Mouse (Mus musculus) layer of hippocampus, adult 2 months (tissue): ENCODE measurements around the gene Tshz2. TPM values are rescaled to one million over a fixed set of nuclear protein-coding genes. Genes with fewer than 3 reads are reported as not detected.
"Not testable (repeated sequence)": the region's sequence is repeated elsewhere in the genome, so short reads cannot be mapped to it uniquely, and the experiment has no call there.

Source experiments
- DNase-seq, 2 experiments: peaks; one replicate each; pipeline ENCODE4 v3.0.0; 2022; ENCODE audit warnings: low spot score in 2 of 2
- H3K27ac ChIP-seq: fragments of 200-600 bp; 2 replicates; pipeline ENCODE4 v1.8.1; 2022
- H3K4me3 ChIP-seq: fragments of 200-600 bp; 2 replicates; pipeline ENCODE4 v1.8.1; 2022; ENCODE audit warnings: mild to moderate bottlenecking
- CTCF ChIP-seq: fragments of 200-600 bp; conservative IDR thresholded peaks from 2 replicates; pipeline ENCODE4 v1.8.1; 2022; ENCODE audit warnings: antibody characterized with exemption, mild to moderate bottlenecking, moderate library complexity
- total RNA-seq, 2 experiments: library from RNA; stranded (reverse); gene quantifications; 2 replicates each; pipeline ENCODE4 v1.2.3; 2021

The Tshz2 gene
- total RNA-seq, 2 experiments from 2014 or later, result 25.1 to 33.5 TPM

GRCm38 (mm10) chr2:169832184-169832583, 199.4 kb downstream of the Tshz2 start:
- TF ChIP-seq CTCF, result no peak
- no peak overlapping the region for H3K4me3 ChIP-seq
- no peak overlapping the region for H3K27ac ChIP-seq
- DNase-seq, result no peak

GRCm38 (mm10) chr2:169833638-169834037, 200.8 kb downstream of the Tshz2 start:
- Histone ChIP-seq H3K27ac (no peak overlapping the region), H3K4me3 (no peak overlapping the region)
- DNase-seq, result no peak
- no peak for TF ChIP-seq CTCF

DNA sequence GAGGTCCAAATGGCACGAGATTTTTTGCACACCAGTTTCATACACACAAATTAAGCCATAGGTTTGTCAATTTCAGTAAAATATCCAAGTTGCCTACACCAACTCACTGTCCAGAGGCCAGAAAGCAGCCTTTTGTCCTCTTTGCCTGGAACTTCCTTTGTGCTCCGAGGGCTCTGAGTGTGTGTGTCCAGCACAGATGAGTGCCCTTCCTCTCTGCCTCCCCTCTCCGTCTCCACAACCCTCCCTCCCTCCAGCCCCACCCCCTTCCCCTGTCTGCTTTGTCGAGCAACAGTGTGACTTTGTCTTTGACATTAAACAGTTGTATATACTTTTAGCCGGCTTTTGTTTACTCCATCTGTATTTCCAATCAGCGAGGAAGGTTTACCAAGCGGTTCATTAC, 201.8 kb downstream of the Tshz2 start:
- no peak overlapping the region for H3K4me3 ChIP-seq
- no peak for DNase-seq
- TF ChIP-seq CTCF, result no peak
- no peak overlapping the region for H3K27ac ChIP-seq

GRCm38 (mm10) chr2:169837031-169837605, 204.3 kb downstream of the Tshz2 start:
- no peak overlapping the region for H3K27ac ChIP-seq
- no peak for DNase-seq
- no peak overlapping the region for H3K4me3 ChIP-seq
- TF ChIP-seq CTCF, result no peak

DNA sequence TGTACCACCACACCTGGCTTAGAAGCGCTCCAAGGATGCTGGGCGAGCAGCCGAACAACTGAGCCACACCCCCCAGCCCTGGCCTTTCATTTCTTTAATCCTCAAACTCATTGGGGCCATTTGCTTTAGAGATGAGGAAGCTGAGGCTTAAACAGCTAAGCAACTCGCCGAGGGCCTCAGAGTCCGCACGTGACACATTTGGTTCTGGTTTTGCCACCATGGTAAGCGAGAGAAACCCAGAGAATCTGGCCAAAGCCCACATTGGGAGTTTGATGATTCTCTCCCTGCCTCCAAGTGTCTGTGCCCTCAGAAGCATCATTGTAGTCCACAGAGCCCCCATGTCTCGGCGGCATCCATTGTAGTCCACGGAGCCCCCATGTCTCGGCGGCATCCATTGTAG, 205.7 kb downstream of the Tshz2 start:
- no peak for TF ChIP-seq CTCF
- Histone ChIP-seq H3K4me3 (no peak overlapping the region), H3K27ac (no peak overlapping the region)
- no peak for DNase-seq

DNA sequence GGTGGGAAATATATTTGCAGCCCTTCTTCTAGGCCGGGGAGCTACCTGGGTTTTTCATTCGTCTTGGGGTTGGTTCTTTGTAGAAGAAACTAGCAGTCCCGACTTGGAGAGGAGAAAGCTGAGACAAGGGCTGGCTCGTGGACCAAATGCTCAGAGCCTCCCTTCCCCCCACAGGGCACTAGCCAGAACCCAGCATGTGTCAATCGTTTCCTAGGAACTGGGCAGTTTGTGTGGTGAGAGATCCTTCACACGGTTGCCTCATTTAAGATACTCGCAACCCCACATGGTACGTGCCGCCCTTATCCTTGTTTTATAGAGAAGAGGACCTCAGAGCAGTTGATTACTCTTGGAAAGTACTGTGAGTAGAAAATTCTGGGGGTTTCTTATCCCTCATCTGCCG, 208.6 kb downstream of the Tshz2 start:
- no peak for TF ChIP-seq CTCF
- no peak for DNase-seq
- no peak overlapping the region for H3K27ac ChIP-seq
- H3K4me3 ChIP-seq, result no peak overlapping the region

GRCm38 (mm10) chr2:169842494-169842893, 209.7 kb downstream of the Tshz2 start:
- DNase-seq, result no peak
- Histone ChIP-seq H3K4me3 (no peak overlapping the region), H3K27ac (no peak overlapping the region)
- peak; percentile 36 for TF ChIP-seq CTCF

DNA sequence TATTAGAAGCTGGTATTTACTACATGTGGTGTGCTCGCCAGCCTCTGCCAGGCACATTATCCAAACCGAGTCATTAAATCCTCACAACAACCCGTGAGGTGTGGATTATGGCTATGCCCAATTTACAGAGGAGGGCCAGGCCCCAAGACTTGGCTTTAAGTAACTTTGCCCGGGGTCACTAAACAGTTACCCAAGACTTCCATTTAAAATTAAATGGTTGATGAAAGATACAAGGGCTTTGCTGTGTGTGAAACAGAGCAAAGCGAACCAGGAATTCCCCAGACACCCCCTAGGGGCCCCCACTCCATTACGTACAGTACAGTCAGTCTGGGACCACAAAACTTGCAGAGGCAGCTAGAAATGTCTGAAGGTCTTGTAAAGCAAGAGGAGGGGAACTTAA, 210.7 kb downstream of the Tshz2 start:
- H3K27ac ChIP-seq, result no peak overlapping the region
- no peak for DNase-seq
- no peak overlapping the region for H3K4me3 ChIP-seq
- TF ChIP-seq CTCF, result no peak

DNA sequence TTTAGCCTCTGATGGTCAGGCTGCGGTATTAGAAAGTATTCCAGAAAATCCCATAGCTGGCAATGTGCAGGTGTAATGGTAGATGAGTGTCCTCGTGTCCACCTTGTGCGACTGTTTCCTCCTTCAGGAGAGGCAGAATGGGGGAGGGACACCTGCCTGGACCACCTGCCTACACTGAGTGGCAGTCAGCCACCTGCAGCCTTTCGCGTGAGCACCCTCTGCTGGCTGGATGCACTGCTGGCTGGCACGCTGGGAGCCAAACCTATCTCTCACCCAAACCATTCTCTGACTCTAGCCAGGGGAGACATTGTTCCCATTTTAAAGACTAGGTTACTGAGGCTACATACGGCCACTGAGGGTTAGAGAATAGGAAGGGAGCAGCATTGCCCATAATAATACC, 216.3 kb downstream of the Tshz2 start:
- DNase-seq, result peak in 1 of 2 experiments; percentile 29
- Histone ChIP-seq H3K27ac (no peak overlapping the region), H3K4me3 (no peak overlapping the region)
- TF ChIP-seq CTCF, result peak; percentile 79

DNA sequence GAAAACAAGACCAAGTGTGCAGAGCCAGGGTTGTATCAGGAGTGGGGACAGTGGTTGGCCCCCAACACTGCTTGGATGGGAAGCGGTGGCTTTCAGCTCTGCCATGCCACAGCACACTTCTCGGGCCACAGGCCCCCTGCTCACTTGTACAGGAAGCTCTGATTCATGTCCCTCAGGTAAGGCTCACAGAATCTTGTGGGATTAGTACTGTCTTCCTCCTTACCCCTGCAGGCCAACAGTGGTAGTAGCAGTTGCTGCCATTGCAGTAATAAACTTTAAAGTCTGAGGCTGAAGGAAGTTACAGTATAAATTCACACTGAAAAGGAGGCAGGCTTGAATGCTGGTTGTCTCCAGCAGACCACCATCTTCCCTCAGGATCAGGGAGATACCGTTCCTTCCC, 216.7 kb downstream of the Tshz2 start:
- no peak for TF ChIP-seq CTCF
- H3K4me3 ChIP-seq, result no peak overlapping the region
- no peak overlapping the region for H3K27ac ChIP-seq
- DNase-seq, result no peak

DNA sequence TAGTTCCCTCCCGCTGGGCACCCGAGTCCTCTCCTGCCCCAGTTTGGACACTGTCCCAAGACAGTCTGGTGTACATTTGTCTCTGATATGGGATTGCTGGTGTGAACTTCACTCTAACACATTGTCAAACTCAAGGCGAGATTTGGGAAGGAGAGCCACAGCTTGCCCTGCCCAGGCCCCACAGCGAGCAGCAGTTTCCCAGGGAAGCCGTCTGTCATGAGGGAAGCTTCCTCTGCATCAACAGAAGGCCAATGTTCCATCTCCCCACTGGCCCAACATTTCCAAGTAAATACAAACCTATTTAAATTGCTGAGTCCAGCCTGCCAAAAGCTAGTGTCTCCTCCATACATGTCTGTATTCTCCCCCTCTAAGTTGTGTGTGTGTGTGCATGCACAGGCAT, 218.8 kb downstream of the Tshz2 start:
- DNase-seq, result no peak
- H3K27ac ChIP-seq, result no peak overlapping the region
- no peak overlapping the region for H3K4me3 ChIP-seq
- TF ChIP-seq CTCF, result no peak

GRCm38 (mm10) chr2:169854491-169854890, 221.7 kb downstream of the Tshz2 start:
- Histone ChIP-seq H3K27ac (no peak overlapping the region), H3K4me3 (no peak overlapping the region)
- no peak for TF ChIP-seq CTCF
- DNase-seq, result no peak

- H3K4me3 ChIP-seq, DNase-seq, H3K27ac ChIP-seq: not testable (repeated sequence)
These were observed 224.2 kb downstream of the Tshz2 start for GRCm38 (mm10) chr2:169857041-169857440.

GRCm38 (mm10) chr2:169859078-169859855, 226.5 kb downstream of the Tshz2 start:
- no peak overlapping the region for H3K27ac ChIP-seq
- DNase-seq, result no peak
- TF ChIP-seq CTCF, result no peak
- no peak overlapping the region for H3K4me3 ChIP-seq

DNA sequence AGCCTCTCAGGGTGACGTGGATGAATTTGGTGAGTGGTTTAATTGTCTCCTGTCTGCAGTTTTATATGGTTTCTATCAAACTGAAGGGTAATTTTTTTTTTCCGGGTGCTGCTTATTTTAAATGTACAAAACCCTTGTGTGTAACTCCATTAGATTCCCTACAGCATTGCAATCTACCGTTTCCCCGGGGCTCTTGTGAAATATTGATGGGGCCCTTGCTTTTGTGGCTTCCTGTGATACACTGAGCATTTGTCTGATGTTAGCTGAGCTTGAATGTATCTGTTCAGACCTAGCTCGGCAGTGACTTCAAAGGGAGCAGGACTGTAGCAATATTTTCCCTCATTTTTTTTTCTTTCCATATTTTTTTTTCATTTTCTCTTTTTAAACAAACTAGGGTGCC, 228.1 kb downstream of the Tshz2 start:
- Histone ChIP-seq H3K4me3 (no peak overlapping the region), H3K27ac (no peak overlapping the region)
- no peak for DNase-seq
- TF ChIP-seq CTCF, result no peak
